Mouse (Mus musculus) hindbrain, embryonic 12.5 days (tissue): Measurements from ENCODE around the gene Riiad1. TPM values are rescaled to one million over a fixed set of nuclear protein-coding genes. Genes with fewer than 3 reads are reported as not detected.
A peak's percentile ranks its signal among the peaks of the same experiment; 100 is the strongest.

Experiments
- ATAC-seq: fragments of 200-750 bp; cut with Nextera tagmentation; 2 replicates; pipeline ENCODE4 v1.8.0; 2017; ENCODE audit warnings: moderate TSS enrichment; ENCODE audit not compliant: low FRiP score
- H3K27ac ChIP-seq: fragments of 300-500 bp; sonication (generic); 2 replicates; pipeline ENCODE4 v1.5.1; 2016; ENCODE audit warnings: mild to moderate bottlenecking
- H3K27me3 ChIP-seq: fragments of 300-500 bp; sonication (generic); 2 replicates; pipeline ENCODE4 v1.6.1; 2016; ENCODE audit warnings: mild to moderate bottlenecking
- H3K36me3 ChIP-seq: fragments of 300-500 bp; sonication (generic); 2 replicates; pipeline ENCODE4 v1.6.1; 2016; ENCODE audit warnings: mild to moderate bottlenecking
- H3K4me1 ChIP-seq: fragments of 300-500 bp; sonication (generic); 2 replicates; pipeline ENCODE4 v1.6.1; 2016
- H3K4me2 ChIP-seq: fragments of 300-500 bp; sonication (generic); replicated peaks from 2 replicates; pipeline ENCODE4 v1.6.1; 2016; ENCODE audit warnings: mild to moderate bottlenecking
- H3K4me3 ChIP-seq: fragments of 300-500 bp; sonication (generic); 2 replicates; pipeline ENCODE4 v1.5.1; 2016; ENCODE audit warnings: mild to moderate bottlenecking
- H3K9ac ChIP-seq: fragments of 300-500 bp; sonication (generic); 2 replicates; pipeline ENCODE4 v1.6.1; 2016; ENCODE audit warnings: mild to moderate bottlenecking, moderate library complexity
- H3K9me3 ChIP-seq: fragments of 300-500 bp; sonication (generic); replicated peaks from 2 replicates; pipeline ENCODE4 v1.6.1; 2016; ENCODE audit warnings: mild to moderate bottlenecking
- WGBS: fragments of 180-500 bp; shearing (Covaris S2); methylation state at CpG from one replicate; pipeline ENCODE4 v1.1.7; 2016; 5-methylcytosine and 5-hydroxymethylcytosine counted together
- polyA plus RNA-seq: library from polyadenylated mRNA; unstranded; fragments of >200 nt; fragmentation: Nextera tagmentation; extraction: Ambion mirVana; gene quantifications from 2 replicates; pipeline ENCODE4 v1.2.1, GENCODE M21; 2016

Gene Riiad1
- polyA plus RNA-seq, 1 experiment from 2014 or later = 18.7 TPM

DNA sequence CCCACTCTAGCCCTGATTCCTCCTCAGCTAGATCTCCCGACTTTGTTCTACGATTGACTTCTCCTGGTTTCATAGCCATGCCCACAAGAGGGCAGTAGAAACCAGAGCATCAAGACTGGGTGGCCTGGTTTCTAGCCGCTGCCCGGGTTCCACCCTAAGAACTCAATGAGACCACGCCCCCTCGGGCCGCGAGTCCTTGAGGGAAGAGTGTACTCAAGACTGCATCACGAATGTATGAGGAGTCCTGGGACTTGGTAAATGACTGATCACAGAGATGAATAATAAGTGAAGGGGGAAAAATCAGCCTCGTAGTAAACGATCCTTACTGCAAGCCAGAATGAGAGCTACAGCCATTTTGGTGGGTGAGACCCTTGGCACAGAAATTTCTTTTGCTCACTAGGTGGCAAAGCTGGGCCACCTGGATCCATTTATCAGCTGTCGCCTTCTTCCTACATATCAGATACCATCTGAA lies 23.6 kb downstream of the Riiad1 start:
- Histone ChIP-seq H3K9ac (no peak overlapping the region), H3K27me3 (peaks cover 3% of the 10 kb centered on the region; the same call in 1 of the 2 replicates), H3K4me1 (no peaks in the 10 kb centered on the region; the same call in 1 of the 2 replicates), H3K4me3 (peak overlapping the region; percentile 32), H3K9me3 (0 out of 2 replicates have a peak, but pooled peaks cover 4% of the 10 kb centered on the region), H3K36me3 (no peaks in the 10 kb centered on the region), H3K4me2 (peak overlapping the region; percentile 51), H3K27ac (no peak overlapping the region)
- ATAC-seq = peak; percentile 91
- 2% methylated on average over 12 of the region's 12 CpGs for WGBS

- WGBS = 95% methylated on average over 2 of the region's 2 CpGs
- H3K4me1 ChIP-seq = peaks cover under 1% of the 10 kb centered on the region
- no peak overlapping the region for H3K4me2 ChIP-seq
- no peak overlapping the region for H3K4me3 ChIP-seq
- H3K27ac ChIP-seq = no peak overlapping the region
- H3K27me3 ChIP-seq = no peaks in the 10 kb centered on the region
- no peak for ATAC-seq
- peaks cover 46% of the 10 kb centered on the region for H3K36me3 ChIP-seq
- H3K9me3 ChIP-seq = no peaks in the 10 kb centered on the region
- no peak overlapping the region for H3K9ac ChIP-seq
These were observed 30.8 kb downstream of the Riiad1 start for GRCm38 (mm10) chr3:94449377-94449776.

DNA sequence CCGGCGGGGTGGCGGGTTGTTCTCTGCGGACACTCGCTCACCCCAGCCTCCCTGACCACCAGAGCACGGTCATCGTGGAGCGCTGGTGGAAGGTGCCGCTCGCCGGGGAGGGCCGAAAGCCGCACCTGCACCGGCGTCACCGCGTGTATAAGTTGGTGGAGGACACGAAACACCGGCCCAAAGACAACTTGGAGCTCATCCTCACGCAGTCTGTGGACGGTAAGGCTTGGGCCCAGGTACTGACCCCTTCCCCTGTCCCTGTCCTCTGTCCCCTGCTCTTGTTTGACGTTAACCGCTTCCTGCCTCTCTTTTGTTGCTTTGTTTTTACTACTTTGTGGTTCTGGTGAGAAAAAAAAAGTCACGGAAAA lies 36.6 kb downstream of the Riiad1 start, which contains the start of gene Oaz3:
Oaz3 (minus strand) TSS at position 319 of the 368 bp plus-strand sequence.
- Histone ChIP-seq H3K36me3 (peaks cover 34% of the 10 kb centered on the region), H3K4me2 (peak within 1 kb of the TSS; percentile 94), H3K4me1 (peaks cover 8% of the 10 kb centered on the region), H3K9ac (peak within 1 kb of the TSS; percentile 93), H3K27me3 (no peaks in the 10 kb centered on the region), H3K27ac (peak within 1 kb of the TSS; percentile 75), H3K9me3 (no peaks in the 10 kb centered on the region), H3K4me3 (peak within 1 kb of the TSS; percentile 95)
- ATAC-seq = peak; percentile 54
- WGBS = under 1% methylated on average over 24 of the region's 24 CpGs

- peak within 1 kb of the TSS; percentile 95 for H3K4me3 ChIP-seq
- H3K27me3 ChIP-seq = no peaks in the 10 kb centered on the region
- peaks cover 30% of the 10 kb centered on the region for H3K36me3 ChIP-seq
- ATAC-seq = peak; percentile 98
- peak within 1 kb of the TSS; percentile 94 for H3K4me2 ChIP-seq
- peak within 1 kb of the TSS; percentile 75 for H3K27ac ChIP-seq
- no peaks in the 10 kb centered on the region for H3K9me3 ChIP-seq
- WGBS = 1% methylated on average over 36 of the region's 39 CpGs
- H3K4me1 ChIP-seq = peaks cover 8% of the 10 kb centered on the region
- H3K9ac ChIP-seq = peak within 1 kb of the TSS; percentile 93
These were observed 37.1 kb downstream of the Riiad1 start, which contains the start of gene Mrpl9 for GRCm38 (mm10) chr3:94442951-94443596. Mrpl9 (plus strand) TSS chr3:94443318.

DNA sequence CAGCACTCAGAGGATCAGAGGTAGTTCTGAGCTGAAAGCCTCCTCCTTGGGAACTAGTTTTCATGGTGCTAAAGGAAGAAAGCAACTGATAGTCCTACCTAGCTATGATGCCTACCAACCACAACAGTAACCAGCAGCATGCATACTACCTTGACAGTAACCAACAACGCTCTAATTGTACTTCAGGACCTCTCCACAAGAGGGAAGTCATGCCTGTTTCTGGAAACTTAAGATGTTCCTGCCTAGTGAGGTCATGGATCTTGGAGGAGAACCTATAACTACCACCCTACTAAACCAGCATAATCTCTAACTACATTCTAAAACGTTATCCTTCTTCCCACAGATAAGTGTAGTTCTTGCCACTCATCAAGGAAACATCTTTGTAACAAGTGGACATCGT lies 39.0 kb downstream of the Riiad1 start:
- 39% methylated on average over 3 of the region's 3 CpGs for WGBS
- Histone ChIP-seq H3K4me1 (peaks cover 8% of the 10 kb centered on the region), H3K36me3 (peaks cover 11% of the 10 kb centered on the region), H3K27ac (no peak overlapping the region), H3K4me3 (no peak overlapping the region), H3K27me3 (no peaks in the 10 kb centered on the region), H3K4me2 (no peak overlapping the region), H3K9me3 (no peaks in the 10 kb centered on the region), H3K9ac (no peak overlapping the region)
- ATAC-seq = no peak

DNA sequence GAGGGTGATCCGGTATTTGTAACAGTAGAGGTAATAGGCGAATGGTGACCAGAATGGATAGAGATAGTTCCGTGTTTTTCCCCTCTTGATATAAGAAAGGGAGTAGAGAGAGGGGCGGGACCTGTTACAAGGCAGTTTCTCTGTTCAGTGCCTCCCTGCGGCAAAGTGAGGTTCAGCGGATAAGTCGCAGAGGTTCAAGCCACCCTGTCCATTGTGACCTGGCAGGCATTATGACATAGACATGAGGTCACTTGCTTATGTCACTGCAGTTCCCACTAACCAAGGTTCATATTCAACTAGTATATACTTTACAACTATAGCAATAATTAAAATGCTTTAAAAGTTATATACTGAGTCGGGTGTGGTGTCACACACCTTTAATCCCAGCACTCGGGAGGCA lies 43.7 kb downstream of the Riiad1 start:
- no peak overlapping the region for H3K9ac ChIP-seq
- no peaks in the 10 kb centered on the region for H3K36me3 ChIP-seq
- H3K9me3 ChIP-seq = no peaks in the 10 kb centered on the region
- H3K4me3 ChIP-seq = no peak overlapping the region
- no peak overlapping the region for H3K4me2 ChIP-seq
- WGBS = 83% methylated on average over 9 of the region's 9 CpGs
- H3K4me1 ChIP-seq = no peaks in the 10 kb centered on the region
- no peaks in the 10 kb centered on the region for H3K27me3 ChIP-seq
- H3K27ac ChIP-seq = no peak overlapping the region
- ATAC-seq = no peak

GRCm38 (mm10) chr3:94434305-94434704 lies 45.8 kb downstream of the Riiad1 start:
- H3K4me3 ChIP-seq = no peak overlapping the region
- H3K4me1 ChIP-seq = no peaks in the 10 kb centered on the region
- no peak overlapping the region for H3K27ac ChIP-seq
- H3K9ac ChIP-seq = no peak overlapping the region
- H3K36me3 ChIP-seq = peaks cover 10% of the 10 kb centered on the region; the same call in 1 of the 2 replicates
- H3K9me3 ChIP-seq = no peaks in the 10 kb centered on the region
- no peak for ATAC-seq
- no peak overlapping the region for H3K4me2 ChIP-seq
- 91% methylated on average over 2 of the region's 2 CpGs for WGBS
- no peaks in the 10 kb centered on the region for H3K27me3 ChIP-seq

GRCm38 (mm10) chr3:94430980-94431379 lies 49.2 kb downstream of the Riiad1 start:
- Histone ChIP-seq H3K4me3 (no peak overlapping the region), H3K9me3 (no peaks in the 10 kb centered on the region), H3K4me1 (no peaks in the 10 kb centered on the region), H3K27ac (no peak overlapping the region), H3K27me3 (no peaks in the 10 kb centered on the region), H3K36me3 (peaks cover 23% of the 10 kb centered on the region), H3K9ac (no peak overlapping the region), H3K4me2 (no peak overlapping the region)
- no peak for ATAC-seq
- WGBS = 80% methylated on average over 2 of the region's 2 CpGs

Other genes starting within 250 kb of the Riiad1 start
- not detected in 2 replicates for gene Gm4778, start 216.3 kb downstream of the Riiad1 start, polyA plus RNA-seq
- gene Them4, start 170.3 kb downstream of the Riiad1 start, polyA plus RNA-seq = 16.1 and 18.1 TPM in 2 replicates
- gene Them5, start 138.2 kb downstream of the Riiad1 start, polyA plus RNA-seq = not detected in 2 replicates
- gene C2cd4d, start 117.9 kb downstream of the Riiad1 start, polyA plus RNA-seq = 2.4 and 2.5 TPM in 2 replicates
- 0.76 and 0.82 TPM in 2 replicates for gene Rorc, start 107.5 kb downstream of the Riiad1 start, polyA plus RNA-seq
- gene Lingo4, start 81.8 kb downstream of the Riiad1 start, polyA plus RNA-seq = 0.52 and 0.53 TPM in 2 replicates
- 48.7 and 52.1 TPM in 2 replicates for gene Tdrkh, start 67.1 kb downstream of the Riiad1 start, polyA plus RNA-seq
- gene Mrpl9, start 37.0 kb downstream of the Riiad1 start, polyA plus RNA-seq = 58.0 and 67.5 TPM in 2 replicates
- 0.77 and 1.0 TPM in 2 replicates for gene Oaz3, start 36.4 kb downstream of the Riiad1 start, polyA plus RNA-seq
- 196 and 207 TPM in 2 replicates for gene Celf3, start 2.0 kb downstream of the Riiad1 start, polyA plus RNA-seq
- gene Snx27, start 102.4 kb upstream of the Riiad1 start, polyA plus RNA-seq = 68.7 and 73.3 TPM in 2 replicates
- not detected in 2 replicates for gene Gm10972, start 162.8 kb upstream of the Riiad1 start, polyA plus RNA-seq
- 2.9 and 4.1 TPM in 2 replicates for gene Tuft1, start 178.5 kb upstream of the Riiad1 start, polyA plus RNA-seq
- not detected in 2 replicates for gene Selenbp2, start 213.2 kb upstream of the Riiad1 start, polyA plus RNA-seq